Mouse (Mus musculus): ENCODE measurements at regions not wholly inside any gene's neighbourhood (a gene's known extent, or its start where the extent isn't known, plus 50 kb on each side); places are given as distances from the start of the nearest gene placed in this dataset.

- no peak for ATAC-seq (replicated peaks; ENCODE audit: low read depth, poor library complexity, severe bottlenecking)
These were observed 1543.4 kb upstream of the Tenm3 start for GRCm38 (mm10) chr8:50387189-50387588.

GRCm38 (mm10) chr8:50383697-50384096, 1539.9 kb upstream of the Tenm3 start:
- ATAC-seq (replicated peaks; ENCODE audit: low read depth, poor library complexity, severe bottlenecking): no peak

- no peak for ATAC-seq (replicated peaks; ENCODE audit: low read depth, poor library complexity, severe bottlenecking)
These were observed 1536.0 kb upstream of the Tenm3 start for GRCm38 (mm10) chr8:50379745-50380144.

- no peak for ATAC-seq (replicated peaks; ENCODE audit: low read depth, poor library complexity, severe bottlenecking)
These were observed 1530.0 kb upstream of the Tenm3 start for GRCm38 (mm10) chr8:50373790-50374189.

GRCm38 (mm10) chr8:50326485-50326884, 1482.7 kb upstream of the Tenm3 start:
- no peak for ATAC-seq (replicated peaks; ENCODE audit: low read depth, poor library complexity, severe bottlenecking)

GRCm38 (mm10) chr8:50321356-50321963, 1477.7 kb upstream of the Tenm3 start:
- no peak for ATAC-seq (replicated peaks; ENCODE audit: low read depth, poor library complexity, severe bottlenecking)

GRCm38 (mm10) chr8:50316641-50317040, 1472.9 kb upstream of the Tenm3 start:
- ATAC-seq (replicated peaks; ENCODE audit: low read depth, poor library complexity, severe bottlenecking): no peak

- no peak for ATAC-seq (replicated peaks; ENCODE audit: low read depth, poor library complexity, severe bottlenecking)
These were observed 1466.6 kb upstream of the Tenm3 start for GRCm38 (mm10) chr8:50310308-50310707.

GRCm38 (mm10) chr8:50300316-50300715, 1456.6 kb upstream of the Tenm3 start:
- ATAC-seq (replicated peaks; ENCODE audit: low read depth, poor library complexity, severe bottlenecking): no peak

GRCm38 (mm10) chr8:50293501-50293900, 1449.8 kb upstream of the Tenm3 start:
- peak; percentile 93 for ATAC-seq (replicated peaks; ENCODE audit: low read depth, poor library complexity, severe bottlenecking)

GRCm38 (mm10) chr8:50292158-50292557, 1448.4 kb upstream of the Tenm3 start:
- ATAC-seq (replicated peaks; ENCODE audit: low read depth, poor library complexity, severe bottlenecking): 0 out of 2 replicates have a peak, but pooled peaks have one; percentile 52

- no peak for ATAC-seq (replicated peaks; ENCODE audit: low read depth, poor library complexity, severe bottlenecking)
These were observed 1432.6 kb upstream of the Tenm3 start for GRCm38 (mm10) chr8:50276346-50276745.

GRCm38 (mm10) chr8:50264757-50265156, 1421.0 kb upstream of the Tenm3 start:
- ATAC-seq (replicated peaks; ENCODE audit: low read depth, poor library complexity, severe bottlenecking): no peak
